Mouse (Mus musculus) liver, postnatal 0 days (tissue): Measurements from ENCODE around the gene Bbs7.

Source experiments
- CTCF ChIP-seq: sonication (generic); IDR thresholded peaks from 2 replicates; pipeline ENCODE4 v1.5.1; 2016; ENCODE audit warnings: antibody characterized with exemption, low read depth
- EP300 ChIP-seq: IDR thresholded peaks from 2 replicates; pipeline ENCODE4 v1.6.1; 2016; ENCODE audit warnings: antibody characterized with exemption, low read depth, mild to moderate bottlenecking

- TF ChIP-seq CTCF = no peak
- no peak for TF ChIP-seq EP300
These were observed 31.4 kb upstream of the Bbs7 start for GRCm38 (mm10) chr3:36644554-36645244.
